ENCODE assay signal across 8 mouse cellular contexts in the genomic region with DNA sequence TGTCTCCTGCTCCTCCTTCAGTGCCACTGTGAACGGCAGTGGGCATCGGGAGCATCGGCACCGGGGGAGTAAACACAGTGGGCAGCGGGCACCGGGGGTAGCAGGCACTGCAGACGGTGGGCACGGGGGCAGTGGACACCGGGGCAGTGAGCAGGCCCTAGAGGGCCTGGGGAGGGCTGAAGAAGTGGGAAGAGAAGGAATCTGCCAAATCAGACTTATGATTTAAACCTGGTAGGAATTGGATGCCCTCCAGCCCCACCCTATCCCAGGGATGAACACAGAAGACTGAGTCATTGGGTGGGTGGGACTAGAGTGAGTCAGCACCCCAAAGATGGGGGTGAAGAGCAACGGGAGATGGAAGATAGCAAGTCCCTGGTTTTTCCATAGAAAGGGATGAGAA. TPM values are rescaled to one million over a fixed set of nuclear protein-coding genes. Genes with fewer than 3 reads are reported as not detected.
DNase-seq lines count a peak whose midpoint lies in the region.

No protein-coding gene starts in this region.

- DNase-seq in heart, adult 11 months = peak; percentile 96
- DNase-seq in heart, adult 8-10 months (ENCODE audit: low spot score) = no peak
- DNase-seq in right cerebral cortex, adult 2 months (ENCODE audit: low spot score in 2 of 2) = peak; percentile 66 to 79
- DNase-seq in right cerebral cortex, postnatal 4 days = no peak
- DNase-seq in gastrocnemius, postnatal 25 days = peak; percentile 69
- peak; percentile 75 for DNase-seq in telencephalon, adult 2 months (ENCODE audit: low read depth, low spot score)
- no peak for DNase-seq in spleen, postnatal 4 days (ENCODE audit: low spot score in 2 of 2)
- DNase-seq in thymus, postnatal 10 days (ENCODE audit: low spot score in 2 of 2) = no peak

RNA-seq across cellular contexts. Expression of a gene that starts 1.2 kb away (rescaled TPM):
- total RNA-seq in heart, adult 8-10 months (2022) = 10 to 100 TPM; 20.6 to 52.4 (median 26.0) TPM
- 10 to 100 TPM; 46.4 to 68.2 TPM for total RNA-seq in gastrocnemius, postnatal 25 days (2021)

RNA-seq across cellular contexts. Expression of a gene that starts 5.0 kb away (rescaled TPM):
- total RNA-seq in heart, adult 8-10 months (2022) = under 1 TPM in 3 of 4 experiments, not detected in 1; 0.11 to 0.13 (median 0.12) TPM
- total RNA-seq in gastrocnemius, postnatal 25 days (2021) = under 1 TPM in 1 of 2 experiments, not detected in 1; 0.16 TPM

RNA-seq across cellular contexts. Expression of a gene that starts 9.3 kb away (rescaled TPM):
- total RNA-seq in heart, adult 8-10 months (2022) = 10 to 100 TPM; 13.2 to 16.8 (median 15.6) TPM
- 1 to 10 TPM; 7.1 to 7.9 TPM for total RNA-seq in gastrocnemius, postnatal 25 days (2021)

RNA-seq across cellular contexts. Expression of a gene that starts 45.1 kb away (rescaled TPM):
- total RNA-seq in heart, adult 8-10 months (2022) = 100 to 1,000 TPM; 123 to 146 (median 133) TPM
- total RNA-seq in gastrocnemius, postnatal 25 days (2021) = 10 to 100 TPM; 22.3 to 32.0 TPM

RNA-seq across cellular contexts. Expression of a gene that starts 57.7 kb away (rescaled TPM):
- 10 to 100 TPM; 31.5 to 40.0 (median 35.5) TPM for total RNA-seq in heart, adult 8-10 months (2022)
- total RNA-seq in gastrocnemius, postnatal 25 days (2021) = 10 to 100 TPM; 25.5 to 25.6 TPM

Comparison
In these comparisons a context has a peak if more than half of its experiments do, and no peak if none do; other contexts are left out.
1. DNase-seq: peak in heart, adult 11 months (single experiment), right cerebral cortex, adult 2 months (2 of 2), gastrocnemius, postnatal 25 days (single experiment) and telencephalon, adult 2 months (single experiment); none in heart, adult 8-10 months (single experiment), right cerebral cortex, postnatal 4 days (single experiment), spleen, postnatal 4 days (0 of 2) and thymus, postnatal 10 days (0 of 2).